Mouse (Mus musculus) E14TG2a.4 (cell line): ENCODE measurements around the gene Myrip.

Experiments
- CTCF ChIP-seq: conservative IDR thresholded peaks from 2 replicates; pipeline ENCODE4 v1.5.1; 2014; ENCODE audit warnings: low read length
- NANOG ChIP-seq: IDR thresholded peaks from 2 replicates; pipeline ENCODE4 v1.6.1; 2014; ENCODE audit warnings: borderline replicate concordance, low read length, mixed read lengths
- POU5F1 ChIP-seq: IDR thresholded peaks from 2 replicates; pipeline ENCODE4 v1.6.1; 2014; ENCODE audit warnings: low read length, borderline replicate concordance

- TF ChIP-seq CTCF, result no peak
- TF ChIP-seq NANOG, result no peak
- TF ChIP-seq POU5F1, result no peak
Observed at GRCm38 (mm10) chr9:120339975-120340695, 38.8 kb downstream of the Myrip start.
